Comparison of ENCODE assay signal across 27 mouse cellular contexts in genomic region chr4:69898831-69899230, GRCm38 (mm10).
"Had no signal": no experiment of that assay in that cellular context is flagged by ENCODE, and none has a peak within 500 bp of the region (broad histone marks: within the 10 kb centered on the region; RNA-seq: fewer than 3 reads in every experiment).

No protein-coding gene starts in this region.

- H3K9ac ChIP-seq: heart, embryonic 12.5 days; hindbrain, embryonic 12.5 days; hindbrain, embryonic 14.5 days; intestine, embryonic 15.5 days; limb, embryonic 12.5 days; liver, embryonic 13.5 days; liver, embryonic 15.5 days had no signal

- H3K4me1 ChIP-seq: heart, embryonic 10.5 days; heart, embryonic 12.5 days; hindbrain, embryonic 10.5 days; hindbrain, embryonic 12.5 days; intestine, embryonic 15.5 days; limb, embryonic 10.5 days; limb, embryonic 12.5 days; liver, embryonic 13.5 days; liver, embryonic 15.5 days had no signal

- ATAC-seq: hindbrain, embryonic 16.5 days; inflammation-experienced regulatory T-cells, adult 6 months; intestine, embryonic 15.5 days; intestine, postnatal 0 days had no signal

- H3K36me3 ChIP-seq: heart, embryonic 10.5 days; heart, embryonic 12.5 days; hindbrain, embryonic 10.5 days; hindbrain, embryonic 12.5 days; intestine, embryonic 15.5 days; limb, embryonic 10.5 days; limb, embryonic 12.5 days; liver, embryonic 13.5 days; liver, embryonic 15.5 days had no signal

- H3K9me3 ChIP-seq: heart, embryonic 10.5 days; heart, embryonic 12.5 days; hindbrain, embryonic 10.5 days; hindbrain, embryonic 12.5 days; intestine, embryonic 15.5 days; limb, embryonic 10.5 days; limb, embryonic 12.5 days; liver, embryonic 13.5 days; liver, embryonic 15.5 days had no signal

- H3K27me3 ChIP-seq: heart, embryonic 12.5 days; hindbrain, embryonic 12.5 days; intestine, embryonic 15.5 days; limb, embryonic 12.5 days; liver, embryonic 13.5 days; liver, embryonic 15.5 days had no signal

- H3K4me3 ChIP-seq: gastrocnemius, adult 2 months; heart, embryonic 10.5 days; heart, embryonic 12.5 days; hindbrain, embryonic 10.5 days; hindbrain, embryonic 12.5 days; intestine, embryonic 15.5 days; layer of hippocampus, adult 2 months; left cerebral cortex, adult 2 months; limb, embryonic 10.5 days; limb, embryonic 12.5 days; liver, embryonic 13.5 days; liver, embryonic 15.5 days had no signal

- DNase-seq: gastrocnemius, adult 2 months; gastrocnemius, postnatal 10 days; gastrocnemius, postnatal 25 days; heart, adult 18-20 months; heart, postnatal 10 days; heart, postnatal 4 days; kidney, adult 18-20 months; kidney, postnatal 25 days; kidney, postnatal 4 days; liver; liver, embryonic 13.5 days had no signal

- H3K27ac ChIP-seq: gastrocnemius, adult 2 months; heart, embryonic 10.5 days; hindbrain, embryonic 10.5 days; hindbrain, embryonic 12.5 days; hindbrain, embryonic 14.5 days; intestine, embryonic 15.5 days; kidney, postnatal 0 days; layer of hippocampus, adult 2 months; left cerebral cortex, adult 2 months; limb, embryonic 10.5 days; limb, embryonic 12.5 days; liver, embryonic 13.5 days; liver, embryonic 15.5 days had no signal

- H3K4me2 ChIP-seq: heart, embryonic 12.5 days; hindbrain, embryonic 12.5 days; hindbrain, embryonic 14.5 days; intestine, embryonic 15.5 days; limb, embryonic 12.5 days; liver, embryonic 11.5 days; liver, embryonic 13.5 days; liver, embryonic 15.5 days had no signal
